Mouse (Mus musculus) adipocyte (in vitro differentiated cells): ENCODE results near the gene Rxfp3.

ENCODE experiments used
- DNase-seq: peaks from one replicate; pipeline ENCODE4 v3.0.0-alpha.2; 2016; ENCODE audit warnings: low spot score

The Rxfp3 gene

GRCm38 (mm10) chr15:11037711-11038110 lies at the start of gene Rxfp3:
Gene Rxfp3, minus strand, starts transcription at chr15:11037991.
- no peak for DNase-seq

GRCm38 (mm10) chr15:11084993-11085365 lies 47.2 kb upstream of the Rxfp3 start:
- DNase-seq: no peak

- DNase-seq: peak; percentile 41
Observed at GRCm38 (mm10) chr15:11084241-11084992, 46.6 kb upstream of the Rxfp3 start.

GRCm38 (mm10) chr15:11083678-11084077 lies 45.9 kb upstream of the Rxfp3 start:
- DNase-seq: no peak

GRCm38 (mm10) chr15:11082961-11083569 lies 45.3 kb upstream of the Rxfp3 start:
- DNase-seq: no peak

GRCm38 (mm10) chr15:11075726-11076361 lies 38.1 kb upstream of the Rxfp3 start:
- DNase-seq: no peak

DNA sequence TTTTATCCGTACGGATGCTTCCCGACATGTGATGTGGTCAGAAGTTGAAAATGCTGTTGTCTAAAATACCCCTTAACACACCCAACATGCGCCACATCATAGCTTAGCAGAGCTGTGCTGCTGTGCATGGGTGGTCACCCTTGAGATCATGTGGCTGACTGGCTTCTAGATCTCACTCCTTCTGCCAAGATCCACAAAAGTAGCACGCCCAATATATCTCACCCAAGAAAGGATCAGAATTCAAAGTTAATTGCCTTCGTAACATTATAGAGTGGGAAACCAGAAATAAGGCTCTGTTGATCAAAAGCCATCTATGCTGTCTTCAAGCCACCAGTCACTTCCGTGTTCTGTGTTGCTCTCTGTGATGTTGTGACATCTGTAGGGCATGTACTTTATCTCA lies 30.1 kb upstream of the Rxfp3 start:
- DNase-seq: no peak

DNA sequence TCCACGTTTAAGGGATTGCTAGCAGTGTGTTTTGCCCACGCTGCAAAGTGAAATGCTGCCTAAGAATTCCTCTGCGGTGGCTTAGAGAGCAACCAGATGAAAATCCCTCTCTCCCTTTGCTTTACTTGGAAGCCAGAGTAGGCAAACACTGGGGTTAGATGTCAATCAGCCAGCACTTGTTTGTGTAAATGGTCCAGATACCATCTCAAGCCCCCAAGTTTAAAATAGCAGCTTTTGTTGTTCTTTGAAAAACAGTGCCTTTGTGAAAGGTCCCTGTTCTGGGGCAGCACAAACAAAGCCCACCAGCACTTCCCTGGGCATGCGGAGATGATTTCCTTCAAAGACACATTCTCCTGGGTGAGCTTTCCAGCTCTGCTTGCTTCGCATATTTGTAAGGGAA lies 28.5 kb upstream of the Rxfp3 start:
- DNase-seq: peak; percentile 65

DNA sequence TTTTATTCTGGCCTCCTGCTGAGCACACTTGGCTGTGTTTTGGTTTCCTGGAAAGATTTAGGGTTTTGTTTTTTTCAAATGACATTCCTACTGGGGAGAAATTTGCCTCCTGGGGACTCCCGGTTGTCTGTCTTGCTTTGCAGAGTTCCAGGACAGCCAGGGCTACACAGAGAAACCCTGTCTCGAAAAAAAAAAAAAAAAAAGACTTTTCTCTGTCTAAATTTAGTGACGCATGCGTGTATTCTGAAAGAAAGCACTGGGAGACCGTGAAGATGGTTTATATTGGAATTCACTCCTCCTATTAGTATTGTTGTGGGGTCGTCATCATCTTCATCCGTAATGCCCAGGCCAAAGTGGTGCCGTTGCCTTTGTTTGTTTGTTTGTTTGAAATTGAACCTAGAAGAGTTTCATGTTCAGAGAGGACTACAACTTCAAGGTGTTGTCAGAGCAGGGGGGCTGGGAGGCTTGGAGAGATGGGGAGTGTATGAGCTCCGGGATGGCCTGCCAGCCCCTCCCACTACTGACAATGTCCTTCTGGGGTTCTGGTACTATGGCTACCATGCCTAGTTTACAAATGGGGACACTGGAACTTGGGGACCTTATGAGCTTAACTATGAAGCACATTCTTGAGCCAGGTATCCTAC lies 27.9 kb upstream of the Rxfp3 start:
- peak; percentile 62 for DNase-seq

DNA sequence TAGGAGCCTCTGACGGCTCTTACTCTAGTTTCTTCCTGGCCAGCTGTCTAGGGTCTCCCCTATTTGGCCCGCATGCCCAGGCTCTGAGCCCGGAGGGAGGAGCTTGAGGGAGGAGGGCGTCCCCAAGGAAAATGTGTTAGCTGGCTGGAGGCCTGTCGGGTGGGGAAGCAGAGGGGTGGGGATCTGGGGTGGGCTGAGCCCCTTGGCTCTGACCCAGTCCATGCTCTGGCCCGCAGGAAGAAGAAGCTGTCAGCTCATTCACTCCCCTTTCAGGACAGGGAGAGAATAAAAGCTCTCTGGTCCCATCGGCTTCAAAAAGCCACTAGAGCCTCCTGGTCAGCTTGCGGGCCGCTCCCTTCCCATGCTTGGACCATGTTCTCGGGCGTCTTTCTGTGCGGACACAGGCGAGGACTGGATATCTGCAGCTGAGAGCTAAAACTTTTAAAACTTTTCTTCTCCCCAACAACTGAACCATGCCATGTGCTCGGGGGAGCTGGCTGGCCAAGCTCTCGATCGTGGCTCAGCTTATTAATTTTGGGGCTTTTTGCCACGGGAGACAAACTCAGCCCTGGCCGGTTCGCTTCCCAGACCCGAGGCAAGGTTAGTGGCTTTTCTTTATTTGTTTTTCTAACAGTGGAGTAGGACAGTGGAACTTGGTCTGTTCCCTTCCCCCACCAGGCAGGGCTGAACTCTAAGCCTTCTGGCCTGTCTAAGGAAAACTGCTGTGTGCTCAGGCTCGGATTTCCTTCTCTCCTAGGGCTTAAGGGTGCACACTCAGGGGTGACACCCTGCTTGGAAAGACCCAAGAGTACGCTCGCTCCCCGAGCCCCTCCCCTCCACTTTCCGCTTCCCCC lies 27.0 kb upstream of the Rxfp3 start, which contains the start of gene Adamts12:
Gene Adamts12, plus strand, starts transcription at position 233 of the 854 bp plus-strand sequence.
- DNase-seq: peak; percentile 97

- DNase-seq: peak; percentile 90
Observed at GRCm38 (mm10) chr15:11064160-11064557, 26.4 kb upstream of the Rxfp3 start.

GRCm38 (mm10) chr15:11062903-11063302 lies 25.1 kb upstream of the Rxfp3 start:
- DNase-seq: peak; percentile 27

GRCm38 (mm10) chr15:11054440-11055080 lies 16.8 kb upstream of the Rxfp3 start:
- no peak for DNase-seq

GRCm38 (mm10) chr15:11053678-11054439 lies 16.1 kb upstream of the Rxfp3 start:
- DNase-seq: no peak

- DNase-seq: no peak
Observed at GRCm38 (mm10) chr15:11042828-11043227, 5.0 kb upstream of the Rxfp3 start.

DNA sequence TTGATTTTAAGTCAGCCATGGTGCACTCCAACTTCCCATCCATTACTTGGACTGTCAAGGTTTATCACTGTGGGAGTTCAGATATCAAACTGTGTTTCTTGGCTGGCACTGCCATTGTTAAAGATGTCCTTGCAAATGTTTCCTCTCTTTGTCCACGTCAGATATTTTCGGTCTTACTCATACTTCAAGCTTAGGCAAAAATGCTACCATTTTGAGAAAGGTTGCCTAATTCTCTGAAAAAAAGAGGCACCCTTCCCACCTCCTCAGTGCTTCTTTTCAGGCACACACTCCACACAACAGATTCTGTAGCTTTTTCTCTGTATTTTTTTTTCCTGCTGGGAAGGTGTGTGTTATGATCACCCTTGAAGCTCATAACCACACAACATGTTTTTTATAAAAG lies 3.4 kb upstream of the Rxfp3 start:
- DNase-seq: no peak

DNA sequence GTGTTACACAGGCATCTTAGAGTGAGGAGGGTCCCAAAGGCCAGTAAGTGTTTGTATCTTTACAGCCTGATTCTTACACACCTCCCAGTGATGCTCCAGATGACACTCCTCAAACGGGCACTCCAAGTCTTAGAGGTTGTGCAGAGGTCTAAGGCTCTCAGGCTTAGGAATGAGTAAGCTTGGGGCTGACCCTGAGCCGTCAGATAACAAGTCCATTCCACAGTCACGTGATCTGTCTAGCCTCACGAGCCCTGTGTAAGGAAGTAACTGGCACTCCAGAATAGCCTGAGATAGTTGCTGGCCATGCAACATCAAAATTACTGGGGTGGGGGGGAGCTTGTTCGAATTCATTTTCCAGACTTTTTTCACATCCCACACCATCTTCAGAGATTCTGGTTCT lies 2.3 kb upstream of the Rxfp3 start:
- DNase-seq: no peak

- peak; percentile 80 for DNase-seq
Observed at GRCm38 (mm10) chr15:11038476-11038875, 685 bp upstream of the Rxfp3 start.

DNA sequence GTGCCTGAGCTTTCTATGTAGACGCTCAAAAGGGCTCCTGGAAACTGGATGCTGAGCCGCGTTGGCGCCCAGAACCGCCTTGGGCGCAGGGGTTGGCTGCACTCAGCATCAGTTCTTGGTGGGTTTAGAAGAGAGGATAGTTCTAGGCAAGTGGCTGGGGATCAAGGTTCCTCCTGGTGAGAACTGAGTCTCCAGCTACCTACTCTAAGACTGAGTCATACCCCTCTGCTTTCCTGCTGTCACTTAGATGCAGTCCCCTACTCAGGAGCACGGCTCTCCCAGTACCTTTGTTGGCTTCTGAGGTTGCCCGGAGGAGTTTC lies 455 bp downstream of the Rxfp3 start:
- DNase-seq: no peak

DNA sequence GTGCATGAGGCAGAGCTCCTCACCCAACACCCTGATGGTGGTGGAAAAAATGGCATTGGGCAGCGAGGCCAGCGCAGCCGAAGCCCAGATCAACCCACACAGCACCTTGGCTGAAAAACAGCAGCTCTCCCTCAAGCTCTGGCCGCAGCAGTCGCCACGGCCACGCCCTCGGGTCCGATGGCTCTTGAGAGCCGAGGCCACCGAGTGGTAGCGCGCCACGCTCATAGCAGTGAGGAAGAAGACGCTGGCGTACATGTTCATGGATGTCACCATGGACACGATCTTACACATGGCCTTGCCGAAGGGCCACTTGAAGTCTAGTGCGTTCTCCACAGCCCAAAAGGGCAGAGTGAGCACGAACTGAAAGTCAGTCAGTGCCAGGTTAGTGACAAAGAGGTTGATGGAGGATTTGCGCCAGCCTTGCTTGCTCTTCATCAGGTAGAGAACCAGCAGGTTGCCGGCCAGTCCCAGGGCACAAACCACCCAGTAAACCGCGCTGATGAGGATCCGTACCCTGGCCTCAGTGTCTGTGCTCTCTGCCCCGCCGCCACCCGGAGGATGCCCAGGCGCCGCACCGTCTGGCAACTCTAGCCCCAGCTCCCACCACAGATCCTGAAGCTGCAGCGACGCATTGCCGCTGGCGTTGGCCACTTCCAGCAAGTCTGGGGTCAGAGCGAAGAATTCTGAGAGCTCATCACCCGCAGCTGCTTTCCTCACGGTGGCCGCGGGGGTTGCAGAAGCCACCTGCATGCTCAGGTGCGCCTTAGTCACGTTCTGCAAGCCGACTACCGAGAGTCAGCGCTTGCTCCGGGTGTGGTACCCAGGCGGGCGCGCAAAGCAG lies 1.0 kb downstream of the Rxfp3 start:
- DNase-seq: no peak
